Mouse (Mus musculus): ENCODE measurements around the gene Opn1mw. TPM values are rescaled to one million over a fixed set of nuclear protein-coding genes. Genes with fewer than 3 reads are reported as not detected.

Gene Opn1mw
- polyA plus RNA-seq, 1 experiment from 2014 or later = not detected

GRCm38 (mm10) chrX:74167738-74168137 is 40.5 kb downstream of the Opn1mw start, which contains the start of gene Tex28:
Gene Tex28, minus strand, starts transcription at chrX:74167838.
- Histone ChIP-seq H3K27me3 (0 out of 2 replicates have a peak, but pooled peaks cover 3% of the 10 kb centered on the region), H3K4me3 (no peak within 1 kb of the TSS), H3K27ac (no peak within 1 kb of the TSS), H3K9me3 (no peaks in the 10 kb centered on the region), H3K4me2 (no peak within 1 kb of the TSS), H3K9ac (no peak within 1 kb of the TSS), H3K4me1 (no peaks in the 10 kb centered on the region), H3K36me3 (no peaks in the 10 kb centered on the region)
- no peak for ATAC-seq (ENCODE audit: insufficient number of reproducible peaks, insufficient read depth, low FRiP score, low TSS enrichment, low read depth)
- 89% methylated on average over 1 of the region's 1 CpGs for WGBS

- Histone ChIP-seq H3K9me3 (no peaks in the 10 kb centered on the region), H3K4me3 (no peak within 1 kb of the TSS), H3K9ac (no peak within 1 kb of the TSS), H3K27ac (no peak within 1 kb of the TSS), H3K4me2 (no peak within 1 kb of the TSS), H3K36me3 (no peaks in the 10 kb centered on the region), H3K27me3 (no peaks in the 10 kb centered on the region), H3K4me1 (no peaks in the 10 kb centered on the region)
- WGBS = 89% methylated on average over 17 of the region's 17 CpGs
- no peak for ATAC-seq (ENCODE audit: insufficient number of reproducible peaks, insufficient read depth, low FRiP score, low TSS enrichment, low read depth)
Observed at GRCm38 (mm10) chrX:74176959-74177358, 49.7 kb downstream of the Opn1mw start, which contains the start of gene Tktl1. Gene Tktl1, plus strand, starts transcription at chrX:74177259.

Other genes starting within 250 kb of the Opn1mw start
- gene Avpr2, start 235.4 kb upstream of the Opn1mw start, polyA plus RNA-seq (2015; fragmentation: Nextera tagmentation; extraction: Ambion mirVana) = 0.07 and 0.17 TPM in 2 replicates
- 3.2 and 4.3 TPM in 2 replicates for gene L1cam, start 231.4 kb upstream of the Opn1mw start, polyA plus RNA-seq (2015; fragmentation: Nextera tagmentation; extraction: Ambion mirVana)
- 3.3 and 3.4 TPM in 2 replicates for gene Arhgap4, start 205.6 kb upstream of the Opn1mw start, polyA plus RNA-seq (2015; fragmentation: Nextera tagmentation; extraction: Ambion mirVana)
- gene Naa10, start 205.5 kb upstream of the Opn1mw start, polyA plus RNA-seq (2015; fragmentation: Nextera tagmentation; extraction: Ambion mirVana) = 132 and 151 TPM in 2 replicates
- gene Renbp, start 196.6 kb upstream of the Opn1mw start, polyA plus RNA-seq (2015; fragmentation: Nextera tagmentation; extraction: Ambion mirVana) = 25.7 and 27.6 TPM in 2 replicates
- gene Hcfc1, start 161.1 kb upstream of the Opn1mw start, polyA plus RNA-seq (2015; fragmentation: Nextera tagmentation; extraction: Ambion mirVana) = 58.1 and 65.4 TPM in 2 replicates
- gene Irak1, start 103.5 kb upstream of the Opn1mw start, polyA plus RNA-seq (2015; fragmentation: Nextera tagmentation; extraction: Ambion mirVana) = 56.5 and 60.4 TPM in 2 replicates
- 12.1 and 12.6 TPM in 2 replicates for gene Mecp2, start 7.9 kb downstream of the Opn1mw start, polyA plus RNA-seq (2015; fragmentation: Nextera tagmentation; extraction: Ambion mirVana)
- not detected in 2 replicates for gene Tex28, start 40.4 kb downstream of the Opn1mw start, polyA plus RNA-seq (2015; fragmentation: Nextera tagmentation; extraction: Ambion mirVana)
- 0.14 TPM in 1 of 2 replicates, not detected in the other for gene Tktl1, start 49.8 kb downstream of the Opn1mw start, polyA plus RNA-seq (2015; fragmentation: Nextera tagmentation; extraction: Ambion mirVana)
- 289 and 307 TPM in 2 replicates for gene Flna, start 122.4 kb downstream of the Opn1mw start, polyA plus RNA-seq (2015; fragmentation: Nextera tagmentation; extraction: Ambion mirVana)
- 28.9 and 31.6 TPM in 2 replicates for gene Emd, start 127.2 kb downstream of the Opn1mw start, polyA plus RNA-seq (2015; fragmentation: Nextera tagmentation; extraction: Ambion mirVana)
- gene Rpl10, start 143.3 kb downstream of the Opn1mw start, polyA plus RNA-seq (2015; fragmentation: Nextera tagmentation; extraction: Ambion mirVana) = 776 and 892 TPM in 2 replicates
- 92.8 and 94.8 TPM in 2 replicates for gene Taz, start 154.4 kb downstream of the Opn1mw start, polyA plus RNA-seq (2015; fragmentation: Nextera tagmentation; extraction: Ambion mirVana)
- gene Dnase1l1, start 154.9 kb downstream of the Opn1mw start, polyA plus RNA-seq (2015; fragmentation: Nextera tagmentation; extraction: Ambion mirVana) = 11.3 and 14.9 TPM in 2 replicates
- 124 and 133 TPM in 2 replicates for gene Atp6ap1, start 169.6 kb downstream of the Opn1mw start, polyA plus RNA-seq (2015; fragmentation: Nextera tagmentation; extraction: Ambion mirVana)
- gene Gdi1, start 177.5 kb downstream of the Opn1mw start, polyA plus RNA-seq (2015; fragmentation: Nextera tagmentation; extraction: Ambion mirVana) = 254 and 268 TPM in 2 replicates
- gene Fam50a, start 185.6 kb downstream of the Opn1mw start, polyA plus RNA-seq (2015; fragmentation: Nextera tagmentation; extraction: Ambion mirVana) = 61.2 and 69.3 TPM in 2 replicates
- gene Plxna3, start 201.6 kb downstream of the Opn1mw start, polyA plus RNA-seq (2015; fragmentation: Nextera tagmentation; extraction: Ambion mirVana) = 21.4 and 25.1 TPM in 2 replicates
- gene Lage3, start 226.2 kb downstream of the Opn1mw start, polyA plus RNA-seq (2015; fragmentation: Nextera tagmentation; extraction: Ambion mirVana) = 113 and 129 TPM in 2 replicates
- gene Ubl4a, start 245.8 kb downstream of the Opn1mw start, polyA plus RNA-seq (2015; fragmentation: Nextera tagmentation; extraction: Ambion mirVana) = 67.2 and 71.1 TPM in 2 replicates
- gene Slc10a3, start 245.9 kb downstream of the Opn1mw start, polyA plus RNA-seq (2015; fragmentation: Nextera tagmentation; extraction: Ambion mirVana) = 19.5 and 20.2 TPM in 2 replicates

Measured in embryonic facial prominence, embryonic 13.5 days (tissue).